Mouse (Mus musculus): ENCODE data around the gene Zfyve27.

The Zfyve27 gene

DNA sequence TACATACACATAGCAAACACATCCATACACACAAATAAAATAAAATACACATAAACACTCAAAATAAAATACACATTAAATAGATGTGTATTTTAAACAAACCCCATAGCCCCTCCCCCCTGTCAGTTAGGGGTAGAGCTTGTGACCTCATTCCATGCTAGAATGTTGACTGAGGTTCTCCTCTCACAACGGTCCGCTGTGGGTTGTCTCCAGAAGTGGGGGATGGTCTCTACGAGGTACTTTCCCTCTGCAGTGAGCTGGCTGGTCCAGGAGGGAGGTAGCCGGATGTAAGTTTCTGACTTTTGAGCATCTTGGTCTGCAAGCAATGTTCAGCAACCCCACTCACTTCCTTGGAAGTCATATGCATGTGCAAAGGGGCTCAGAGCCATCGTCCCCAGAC, at the start of gene Zfyve27:
Zfyve27 (plus strand) TSS at position 188 of the 400 bp plus-strand sequence.
- no peak for DNase-seq (ENCODE audit: low spot score in 2 of 2)

DNA sequence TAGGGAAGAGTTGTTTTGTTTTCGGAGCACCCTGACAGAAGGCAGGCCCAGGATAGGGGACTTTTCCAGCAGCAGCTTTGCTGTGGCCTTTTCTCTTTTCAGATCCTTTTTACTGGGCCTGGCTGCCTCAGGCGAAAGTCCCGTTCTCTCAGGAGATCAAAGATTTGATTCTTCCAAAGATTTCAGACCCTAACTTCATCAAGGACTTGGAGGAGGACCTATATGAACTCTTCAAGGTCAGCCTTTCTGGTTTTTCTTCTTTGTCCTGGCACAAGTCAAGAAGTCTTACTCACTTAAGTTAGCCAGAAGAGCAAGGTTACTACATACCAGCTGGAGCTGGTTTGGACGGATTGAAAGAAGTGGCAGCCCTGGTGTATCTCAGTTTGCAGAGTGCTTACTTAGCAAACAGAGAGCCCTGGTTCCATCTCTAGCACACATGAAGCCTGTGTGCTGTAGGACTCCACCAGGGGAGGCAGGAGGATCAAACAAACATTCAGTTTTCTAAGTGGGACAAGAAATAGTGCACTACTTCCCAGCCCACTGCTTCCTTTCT, 47.9 kb upstream of the Zfyve27 start:
- no peak for DNase-seq (ENCODE audit: low spot score in 2 of 2)

DNA sequence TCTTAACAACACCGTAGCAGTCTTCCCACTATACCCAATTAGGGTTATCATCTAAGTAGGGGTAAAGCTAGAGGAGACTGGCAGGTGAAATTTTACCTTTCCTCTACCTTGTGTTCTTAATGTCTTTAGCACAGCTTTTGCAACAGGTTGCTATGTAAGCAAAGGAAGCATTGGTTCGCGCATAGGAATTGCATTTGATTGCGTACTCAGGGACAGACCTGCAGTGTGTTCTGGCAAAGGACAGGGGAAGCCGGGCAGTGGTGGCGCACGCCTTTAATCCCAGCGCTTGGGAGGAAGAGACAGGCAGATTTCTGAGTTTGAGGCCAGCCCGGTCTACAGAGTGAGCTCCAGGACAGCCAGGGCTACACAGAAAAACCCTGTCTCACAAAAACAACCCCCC, 45.6 kb upstream of the Zfyve27 start:
- no peak for DNase-seq (ENCODE audit: low spot score in 2 of 2)

DNA sequence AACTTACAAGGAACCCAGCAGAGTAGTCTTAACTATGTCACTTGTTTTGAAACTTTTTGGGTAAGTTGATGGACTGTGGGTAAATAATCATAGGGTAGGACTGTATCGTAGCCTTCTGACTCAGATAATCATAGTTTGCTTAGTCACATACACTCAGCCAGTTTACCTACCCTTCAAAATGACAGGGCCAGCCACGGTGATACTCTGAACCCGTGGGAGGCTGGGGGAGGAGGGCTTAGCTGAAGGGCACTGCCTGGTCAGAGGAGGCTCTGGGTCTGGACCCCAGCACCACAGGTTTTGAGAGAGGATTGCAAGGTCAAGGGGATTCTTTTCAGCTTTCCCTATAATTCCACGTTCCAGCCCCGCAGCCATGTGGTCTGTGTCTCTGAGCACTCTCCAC, 45.2 kb upstream of the Zfyve27 start:
- no peak for DNase-seq (ENCODE audit: low spot score in 2 of 2)

DNA sequence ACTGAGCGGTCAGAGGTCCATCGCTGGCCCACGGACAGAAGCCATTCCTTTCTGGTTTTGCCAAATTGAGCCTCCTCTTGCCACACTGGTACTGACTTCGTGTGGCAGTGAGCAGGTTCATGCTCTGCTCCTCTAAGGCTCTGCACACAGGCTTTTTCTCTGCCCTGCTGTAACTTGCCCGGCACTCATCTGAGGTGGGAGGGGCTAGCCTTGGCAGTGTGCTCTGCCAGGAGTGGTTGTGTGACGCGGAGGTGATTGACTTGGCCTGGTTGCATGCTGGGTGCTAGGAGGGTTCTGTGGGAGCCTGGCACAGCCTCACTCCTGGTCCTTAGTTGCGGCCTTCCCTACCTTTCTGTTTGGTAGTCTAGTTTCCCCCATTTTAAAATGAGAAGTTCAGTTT, 43.3 kb upstream of the Zfyve27 start:
- DNase-seq (ENCODE audit: low spot score in 2 of 2) = no peak

DNA sequence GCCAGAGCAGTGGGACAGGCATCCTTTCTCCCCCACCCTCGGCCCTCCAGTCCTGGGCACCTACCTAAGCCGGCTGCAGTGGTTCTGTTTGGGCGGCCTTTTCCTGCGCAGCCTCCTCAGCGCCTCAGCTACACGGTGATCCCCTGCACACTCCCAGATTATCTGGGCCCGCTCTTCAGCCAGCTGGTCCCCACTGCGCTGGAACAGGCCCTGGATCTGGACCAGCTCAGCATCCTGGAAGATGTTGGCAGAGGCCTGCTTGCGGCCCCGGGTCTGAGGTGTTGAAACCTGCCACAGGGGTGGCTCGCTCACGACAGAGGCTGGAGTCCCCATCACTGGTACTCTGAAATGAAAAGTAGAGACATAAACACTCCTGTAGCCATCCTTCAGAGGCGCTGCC, 39.1 kb upstream of the Zfyve27 start:
- DNase-seq (ENCODE audit: low spot score in 2 of 2) = no peak

DNA sequence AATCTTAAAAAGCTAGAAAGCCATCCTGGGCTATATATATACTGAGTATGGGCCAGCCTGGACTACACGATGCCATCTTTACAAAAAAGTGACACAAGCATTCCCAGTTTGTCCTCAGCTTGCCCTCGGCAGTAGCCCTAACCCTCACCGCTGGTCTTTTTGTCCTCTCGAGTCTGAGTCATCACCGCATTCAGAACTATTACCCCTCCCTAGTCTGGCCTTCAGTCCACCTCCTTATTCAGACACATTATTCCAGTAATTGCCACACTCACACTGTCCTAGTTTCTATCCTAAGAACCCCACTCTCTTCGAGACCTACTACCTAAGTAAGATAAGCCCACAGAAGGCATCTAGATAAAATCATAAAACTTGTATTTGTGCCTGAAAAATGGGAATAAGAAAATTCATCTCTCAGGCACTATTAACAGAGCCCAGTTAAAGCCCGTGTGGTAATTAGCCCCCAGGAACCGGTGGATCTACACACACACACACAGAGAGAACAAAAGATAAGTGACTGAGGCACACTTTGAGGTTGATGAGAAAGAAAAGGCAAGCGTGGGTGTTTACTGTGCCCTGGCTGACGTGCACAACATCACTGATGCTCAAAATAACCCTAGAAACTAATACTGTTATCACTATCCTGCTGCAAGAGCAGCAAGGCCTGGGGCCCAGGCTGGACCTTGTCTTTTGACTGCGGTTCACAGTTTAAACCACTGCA, 38.1 kb upstream of the Zfyve27 start:
- no peak for DNase-seq (ENCODE audit: low spot score in 2 of 2)

DNA sequence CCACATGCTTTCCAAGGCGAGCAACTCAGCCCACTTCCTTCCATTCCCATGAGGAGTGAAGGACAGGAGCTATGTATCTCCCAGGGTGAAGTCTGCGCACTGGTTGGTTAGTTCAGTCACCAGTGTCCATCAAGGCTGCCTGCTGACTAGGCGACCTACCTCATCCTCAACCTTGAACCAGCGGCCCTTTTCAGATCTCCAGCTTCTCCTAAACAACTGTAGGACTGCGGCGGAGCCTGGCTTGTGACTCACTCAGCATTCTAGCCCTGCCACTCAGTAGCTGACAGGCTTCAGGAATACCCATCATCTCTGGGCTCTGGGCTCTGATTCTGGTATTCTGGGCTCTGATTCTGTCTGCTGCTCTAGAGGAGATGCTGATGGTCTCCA, 37.5 kb upstream of the Zfyve27 start:
- no peak for DNase-seq (ENCODE audit: low spot score in 2 of 2)

DNA sequence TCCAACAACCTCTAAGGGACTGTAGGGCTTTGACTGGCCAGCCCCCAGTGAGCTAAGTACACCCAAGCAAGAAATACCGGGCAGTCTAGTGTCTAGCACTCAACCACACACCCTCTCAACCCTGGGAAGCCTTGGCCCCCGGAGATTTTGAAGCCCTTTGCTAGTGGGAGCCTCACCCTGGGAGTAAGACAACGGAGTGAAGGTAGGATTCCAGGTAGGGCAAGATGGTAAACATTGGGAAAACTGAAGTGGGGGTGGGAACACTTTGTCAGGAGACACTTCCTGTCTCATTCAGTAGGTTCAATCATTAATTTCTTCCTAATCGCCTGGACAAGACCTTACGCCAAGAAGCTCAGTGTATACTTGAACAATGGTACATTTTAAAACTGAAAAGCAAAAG, 36.7 kb upstream of the Zfyve27 start:
- no peak for DNase-seq (ENCODE audit: low spot score in 2 of 2)

DNA sequence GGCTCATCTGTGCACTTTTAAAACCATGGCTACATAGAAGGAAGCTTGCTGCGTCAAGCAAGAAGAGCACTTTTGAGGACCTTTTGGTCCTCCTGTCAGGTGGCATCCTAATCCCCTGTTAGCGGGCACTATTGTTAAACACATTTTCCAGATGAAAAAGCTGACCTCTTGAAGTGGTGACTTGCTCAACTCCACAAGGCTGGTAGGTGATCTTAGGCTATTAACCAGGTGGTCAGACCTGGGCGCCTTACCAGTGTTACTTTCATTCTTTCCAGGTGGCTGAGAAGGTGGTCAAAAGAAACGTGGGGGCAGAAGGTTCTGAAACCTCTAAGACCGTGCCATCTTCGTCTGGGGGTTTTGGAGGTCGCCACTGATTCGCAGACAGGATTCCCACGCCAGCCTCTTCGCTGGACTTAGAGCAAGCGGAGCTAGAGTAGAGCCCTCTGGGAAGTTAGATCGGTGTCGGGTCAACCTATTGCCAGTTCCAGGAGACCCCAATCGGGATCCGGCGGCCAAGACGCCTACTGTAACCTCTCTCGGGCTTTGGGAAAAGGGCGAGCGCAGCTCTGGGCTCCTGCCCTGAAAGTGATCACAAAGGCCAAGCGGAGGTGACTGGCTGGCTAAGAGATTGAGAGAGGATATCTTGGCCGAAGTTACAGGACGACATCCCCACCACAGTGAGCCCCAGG, 35.6 kb upstream of the Zfyve27 start:
- no peak for DNase-seq (ENCODE audit: low spot score in 2 of 2)

DNA sequence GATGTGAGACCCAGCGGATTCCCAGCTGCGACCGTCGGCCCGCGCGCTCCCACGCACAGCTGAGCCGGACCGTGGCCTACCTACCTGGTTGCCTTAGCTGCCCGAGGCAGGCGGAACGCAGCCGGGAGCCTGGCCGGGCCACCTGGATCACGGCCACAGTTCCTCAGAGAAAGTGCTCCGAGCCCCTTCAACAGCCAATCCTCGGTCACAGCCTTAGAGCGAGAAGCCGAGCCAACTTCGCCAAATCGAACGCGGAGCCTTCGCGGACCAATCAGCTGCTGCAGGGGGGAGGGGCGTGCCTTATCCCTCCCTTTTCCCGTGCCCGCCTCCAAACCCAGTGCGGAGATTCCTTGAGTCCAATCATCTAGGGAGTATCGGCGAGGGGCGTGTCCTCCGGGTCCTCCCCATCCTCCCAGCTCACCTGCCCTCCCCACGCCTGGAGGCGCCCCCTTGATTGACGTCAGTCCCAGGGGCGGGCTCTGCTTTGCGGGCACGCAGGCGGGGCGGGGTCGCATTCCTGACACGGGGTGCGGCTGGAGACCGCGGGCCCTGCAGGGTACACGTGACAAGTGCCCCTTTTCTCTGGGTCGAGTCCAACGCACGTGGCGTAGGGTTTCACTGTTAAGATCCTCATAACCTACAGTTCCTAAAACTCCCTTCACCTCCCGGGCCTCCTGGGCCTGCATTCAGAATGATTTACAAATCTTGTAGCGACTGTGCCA, 34.8 kb upstream of the Zfyve27 start, which contains the start of gene Avpi1:
Avpi1 (minus strand) TSS at position 273 of the 722 bp plus-strand sequence.
- DNase-seq (ENCODE audit: low spot score in 2 of 2) = peak; percentile 67 to 69

DNA sequence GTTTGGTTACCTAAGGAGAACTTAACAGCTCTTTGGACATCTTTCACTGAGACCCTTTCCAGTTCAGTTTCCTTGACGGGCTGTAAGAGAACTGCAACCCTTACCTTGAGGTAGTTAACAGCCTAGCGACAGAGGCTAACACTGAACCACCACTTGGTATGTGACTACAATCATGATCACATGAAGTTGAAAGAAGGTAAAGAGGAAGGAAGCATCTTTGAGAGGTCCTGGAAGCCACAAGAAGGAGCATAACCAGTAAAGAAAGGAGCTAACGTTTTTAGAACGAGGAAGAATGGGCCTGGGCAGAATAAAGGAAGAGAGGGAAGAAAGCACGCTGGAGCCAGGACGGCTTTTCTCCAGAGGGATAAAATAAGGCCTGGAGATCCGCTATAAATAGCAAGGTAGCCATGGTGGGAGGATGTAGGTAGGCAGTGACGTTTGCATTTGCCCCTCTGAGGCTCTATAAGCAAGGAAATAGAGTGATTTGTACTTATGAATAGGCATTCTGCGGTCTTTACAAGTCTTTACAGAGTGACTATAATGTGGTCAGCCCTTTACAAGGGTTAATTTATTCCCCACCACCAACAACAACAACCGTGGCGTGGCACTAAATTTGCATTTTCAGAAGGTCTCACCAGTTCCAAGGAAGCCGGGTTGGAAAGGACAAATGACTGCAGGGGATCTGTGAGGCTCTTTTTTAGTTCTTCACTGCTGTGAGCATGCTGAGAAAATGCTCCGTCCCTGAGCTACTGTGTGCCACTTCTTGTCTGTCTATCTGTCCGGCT, 34.0 kb upstream of the Zfyve27 start:
- DNase-seq (ENCODE audit: low spot score in 2 of 2) = no peak

DNA sequence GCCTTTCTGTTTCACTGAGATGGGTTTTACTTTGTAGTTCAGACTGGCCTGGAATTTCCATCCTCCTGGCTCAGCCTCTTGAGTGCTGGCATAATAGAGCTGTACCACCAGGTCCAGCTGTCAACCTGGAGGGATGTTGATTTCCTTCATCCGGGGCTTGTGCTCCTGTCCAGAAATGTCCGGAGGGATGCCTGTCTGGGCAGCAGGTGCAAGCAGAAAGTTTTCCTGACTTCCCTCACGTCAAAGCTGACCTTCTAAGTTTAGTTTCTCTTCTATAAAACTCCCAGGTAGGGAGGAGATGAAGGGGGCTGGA, 33.5 kb upstream of the Zfyve27 start:
- no peak for DNase-seq (ENCODE audit: low spot score in 2 of 2)

DNA sequence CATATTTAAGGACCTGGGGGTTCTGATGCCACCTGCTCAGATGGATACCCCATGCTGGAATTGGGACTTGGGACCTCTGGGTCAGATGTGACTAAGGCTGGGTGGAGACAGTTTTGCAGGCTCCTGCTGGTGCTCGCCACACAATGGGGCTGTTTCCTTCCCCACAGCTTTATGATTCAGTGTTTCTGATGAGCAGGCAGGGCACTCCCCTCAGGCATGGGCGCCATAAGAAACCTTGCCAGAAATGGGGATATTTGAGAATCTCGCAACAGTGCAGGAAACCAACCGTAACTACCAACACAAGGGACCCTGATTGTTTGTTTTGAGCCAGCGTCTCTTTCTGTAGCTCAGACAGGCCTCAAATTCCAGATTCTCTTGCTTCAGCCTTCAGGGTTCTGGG, 32.6 kb upstream of the Zfyve27 start:
- no peak for DNase-seq (ENCODE audit: low spot score in 2 of 2)

DNA sequence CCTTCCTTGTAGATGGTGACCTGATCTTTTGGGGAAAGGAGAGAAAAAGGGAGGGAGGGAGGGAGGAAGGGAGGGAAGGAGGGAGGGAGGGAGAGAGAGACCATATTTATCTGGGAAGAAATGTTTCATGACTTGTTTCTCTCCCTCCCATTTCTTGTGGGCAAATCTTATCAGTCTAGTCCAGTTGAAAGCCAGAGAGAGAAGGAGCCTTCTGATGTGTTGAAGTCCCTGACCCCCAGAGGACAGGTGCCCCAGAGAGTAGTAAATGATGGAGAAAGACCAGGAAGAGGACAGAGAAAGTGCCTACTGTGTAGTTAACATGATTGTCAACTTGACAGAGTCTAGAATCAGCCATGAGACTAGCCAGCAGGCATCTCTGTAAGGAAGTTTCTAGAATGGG, 28.7 kb upstream of the Zfyve27 start:
- no peak for DNase-seq (ENCODE audit: low spot score in 2 of 2)

DNA sequence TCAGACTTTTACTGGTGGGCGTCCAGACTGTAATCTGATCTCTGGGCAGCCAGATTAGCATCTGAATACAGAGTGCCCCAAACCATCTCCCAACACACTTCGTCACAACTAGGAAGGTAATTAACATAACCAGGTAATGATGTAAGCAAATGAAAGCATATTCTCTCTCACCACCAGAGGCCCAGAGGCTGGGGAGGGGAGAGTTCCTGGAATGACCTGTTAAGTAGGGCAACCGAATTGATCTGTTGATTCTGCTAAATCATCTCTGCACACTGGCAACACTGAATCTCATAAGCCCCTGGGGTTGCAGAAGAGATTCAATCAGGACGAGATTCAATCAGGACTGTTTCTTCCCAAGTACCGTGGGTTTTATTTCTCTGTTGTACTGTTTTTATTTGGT, 27.6 kb upstream of the Zfyve27 start:
- no peak for DNase-seq (ENCODE audit: low spot score in 2 of 2)

DNA sequence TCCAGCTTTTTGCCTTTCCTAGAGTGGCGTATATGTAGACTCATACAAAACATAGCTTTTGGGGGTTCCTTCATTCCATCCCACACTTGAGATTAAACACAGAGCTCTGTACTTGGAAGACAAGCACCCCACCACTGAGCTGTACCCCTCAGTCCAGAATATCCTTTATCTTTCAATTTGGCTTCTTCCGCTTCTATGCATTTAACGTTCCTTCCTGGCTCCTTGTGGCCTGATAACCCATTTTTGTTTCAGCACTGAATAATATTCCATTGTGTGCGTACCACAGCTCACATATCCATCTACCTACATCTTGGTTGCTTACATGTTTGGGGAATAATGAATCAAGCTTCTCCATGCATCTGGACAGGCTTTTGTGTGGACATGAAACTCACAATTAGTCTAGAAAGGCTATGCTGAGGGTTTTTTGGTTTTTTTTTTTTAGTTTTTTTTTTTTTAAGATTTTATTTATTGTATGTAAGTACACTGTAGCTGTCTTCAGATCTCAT, 26.5 kb upstream of the Zfyve27 start:
- no peak for DNase-seq (ENCODE audit: low spot score in 2 of 2)

DNA sequence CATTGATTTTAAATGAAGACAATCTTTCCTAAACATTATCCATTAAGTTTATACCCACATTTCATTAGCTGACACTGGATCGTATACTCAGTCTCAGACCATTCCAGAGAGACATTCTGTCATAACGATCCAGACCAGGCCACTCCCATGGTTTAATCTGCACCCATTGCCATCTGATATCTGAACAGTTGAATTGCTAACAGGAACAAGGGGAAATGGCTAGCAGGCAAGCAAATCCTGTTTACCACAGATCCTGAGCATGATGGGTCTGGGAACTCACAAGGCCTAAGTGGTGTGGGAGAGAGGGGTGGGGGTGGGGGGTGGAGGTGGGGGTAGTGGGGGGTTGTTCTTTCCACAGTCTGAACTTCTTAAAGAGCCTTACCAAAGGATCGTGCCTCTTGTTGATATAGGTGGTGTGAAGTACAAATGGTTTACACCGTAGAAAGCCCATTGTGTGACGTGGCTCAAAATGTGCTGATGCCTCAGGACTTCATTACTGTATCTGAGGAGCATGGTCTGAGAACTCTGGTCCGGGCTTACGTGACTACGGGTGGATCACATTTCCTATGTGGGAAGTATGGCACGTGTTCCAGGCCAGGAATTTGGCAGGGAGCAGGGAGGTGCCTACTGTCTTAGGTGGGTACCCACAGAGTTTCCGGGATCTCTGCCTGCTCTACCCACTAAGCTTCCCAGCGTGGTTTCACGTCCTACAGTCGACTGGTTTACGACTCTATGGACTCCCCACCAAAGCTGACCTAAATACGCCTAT, 25.1 kb upstream of the Zfyve27 start:
- no peak for DNase-seq (ENCODE audit: low spot score in 2 of 2)

DNA sequence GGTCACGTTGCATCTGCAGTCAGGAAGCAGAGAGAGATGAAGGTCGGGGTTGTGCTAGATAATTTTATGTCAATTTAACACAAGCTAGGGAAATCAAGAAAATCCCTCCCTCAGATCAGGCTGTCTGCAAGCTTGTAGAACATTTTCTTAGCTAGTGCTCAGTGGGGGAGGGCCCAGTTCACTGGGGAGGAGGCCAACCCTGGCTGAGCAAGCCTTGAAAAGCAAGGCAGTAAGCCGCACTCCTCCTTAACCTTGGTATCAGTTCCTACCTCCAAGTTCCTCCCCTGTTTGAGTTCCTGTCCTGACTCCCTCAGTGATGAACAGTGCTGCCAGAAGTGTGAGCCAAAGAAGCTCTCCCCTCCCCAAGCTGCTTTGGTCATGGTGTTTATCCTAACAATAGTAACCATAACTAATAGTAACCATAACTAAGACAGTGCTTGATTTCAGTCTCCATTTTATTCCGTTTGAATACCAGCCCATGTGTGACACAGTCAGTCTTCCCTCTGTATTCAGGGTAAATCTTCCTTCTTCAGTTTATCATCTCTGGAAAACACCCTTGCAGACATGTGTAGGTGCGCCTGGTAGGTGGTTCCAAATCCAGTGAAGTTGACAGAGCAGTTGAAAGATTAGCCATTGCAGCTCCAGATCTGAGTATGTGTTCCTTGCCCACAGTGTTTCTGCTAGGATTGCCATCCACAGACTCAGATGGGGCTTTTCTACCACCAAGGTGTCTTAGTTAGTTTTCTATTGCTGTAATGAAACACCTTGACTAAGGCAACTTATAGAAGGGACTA, 23.8 kb upstream of the Zfyve27 start:
- no peak for DNase-seq (ENCODE audit: low spot score in 2 of 2)

DNA sequence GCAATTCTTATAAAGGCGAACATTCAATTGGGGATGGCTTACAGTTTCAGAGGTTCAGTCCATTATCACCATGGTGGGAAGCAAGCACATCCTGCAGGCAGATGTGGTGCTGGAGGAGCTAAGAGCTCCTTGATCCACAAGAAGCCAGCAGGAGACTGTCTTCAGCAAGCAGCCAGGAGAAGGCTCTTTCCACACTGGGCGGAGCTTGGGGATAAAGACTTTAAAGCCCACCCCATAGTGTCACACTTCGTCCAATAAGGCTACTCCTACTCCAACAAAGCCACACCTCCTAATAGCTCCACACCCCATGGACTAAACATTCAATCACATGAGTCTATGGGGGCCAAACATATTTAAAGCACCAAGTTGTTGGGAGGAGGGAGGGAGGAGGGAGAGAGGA, 21.8 kb upstream of the Zfyve27 start:
- no peak for DNase-seq (ENCODE audit: low spot score in 2 of 2)

All from spleen, postnatal 14 days (tissue).